Mouse (Mus musculus): ENCODE measurements at regions not wholly inside any gene's neighbourhood (a gene's known extent, or its start where the extent isn't known, plus 50 kb on each side); places are given as distances from the start of the nearest gene placed in this dataset.
A peak's percentile ranks its signal among the peaks of the same experiment; 100 is the strongest.

- no peak for DNase-seq (ENCODE audit: low spot score in 2 of 2)
These were observed 370.9 kb downstream of the Dcdc2c start for GRCm38 (mm10) chr12:28181265-28181664.

- no peak for DNase-seq (ENCODE audit: low spot score in 2 of 2)
These were observed 376.2 kb downstream of the Dcdc2c start for GRCm38 (mm10) chr12:28176016-28176415.

- no peak for DNase-seq (ENCODE audit: low spot score in 2 of 2)
These were observed 378.1 kb downstream of the Dcdc2c start for GRCm38 (mm10) chr12:28174078-28174477.

- no peak for DNase-seq (ENCODE audit: low spot score in 2 of 2)
These were observed 393.4 kb downstream of the Dcdc2c start for GRCm38 (mm10) chr12:28158786-28159185.

- DNase-seq (ENCODE audit: low spot score in 2 of 2), result no peak
These were observed 401.4 kb downstream of the Dcdc2c start for GRCm38 (mm10) chr12:28150759-28151158.

- no peak for DNase-seq (ENCODE audit: low spot score in 2 of 2)
These were observed 416.2 kb downstream of the Dcdc2c start for GRCm38 (mm10) chr12:28135810-28136592.

- DNase-seq (ENCODE audit: low spot score in 2 of 2), result no peak
These were observed 429.4 kb downstream of the Dcdc2c start for GRCm38 (mm10) chr12:28122766-28123165.

GRCm38 (mm10) chr12:28120106-28120505 lies 432.1 kb downstream of the Dcdc2c start:
- DNase-seq (ENCODE audit: low spot score in 2 of 2), result no peak

GRCm38 (mm10) chr12:28090673-28091072 lies 461.5 kb downstream of the Dcdc2c start:
- no peak for DNase-seq (ENCODE audit: low spot score in 2 of 2)

GRCm38 (mm10) chr12:28085460-28085859 lies 466.7 kb downstream of the Dcdc2c start:
- peak; percentile 1 for DNase-seq (ENCODE audit: low spot score in 2 of 2)

- no peak for DNase-seq (ENCODE audit: low spot score in 2 of 2)
These were observed 475.6 kb downstream of the Dcdc2c start for GRCm38 (mm10) chr12:28076606-28077005.

GRCm38 (mm10) chr12:28068584-28068983 lies 483.6 kb downstream of the Dcdc2c start:
- DNase-seq (ENCODE audit: low spot score in 2 of 2), result no peak

GRCm38 (mm10) chr12:28060281-28060680 lies 491.9 kb downstream of the Dcdc2c start:
- no peak for DNase-seq (ENCODE audit: low spot score in 2 of 2)

- DNase-seq (ENCODE audit: low spot score in 2 of 2), result peak; percentile 11 to 17
These were observed 496.5 kb downstream of the Dcdc2c start for GRCm38 (mm10) chr12:28055518-28056280.

- no peak for DNase-seq (ENCODE audit: low spot score in 2 of 2)
These were observed 497.8 kb downstream of the Dcdc2c start for GRCm38 (mm10) chr12:28054444-28054843.

- no peak for DNase-seq (ENCODE audit: low spot score in 2 of 2)
These were observed 504.2 kb downstream of the Dcdc2c start for GRCm38 (mm10) chr12:28047989-28048388.

- DNase-seq (ENCODE audit: low spot score in 2 of 2), result no peak
These were observed 513.9 kb downstream of the Dcdc2c start for GRCm38 (mm10) chr12:28038161-28038911.

- DNase-seq (ENCODE audit: low spot score in 2 of 2), result no peak
These were observed 553.0 kb downstream of the Dcdc2c start for GRCm38 (mm10) chr12:27999170-27999569.

- no peak for DNase-seq (ENCODE audit: low spot score in 2 of 2)
These were observed 560.0 kb downstream of the Dcdc2c start for GRCm38 (mm10) chr12:27992152-27992551.

- DNase-seq (ENCODE audit: low spot score in 2 of 2), result no peak
These were observed 567.8 kb downstream of the Dcdc2c start for GRCm38 (mm10) chr12:27984261-27984841.

- peak; percentile 52 to 59 for DNase-seq (ENCODE audit: low spot score in 2 of 2)
These were observed 573.8 kb downstream of the Dcdc2c start for GRCm38 (mm10) chr12:27978257-27978931.
